Mouse (Mus musculus) hindbrain, embryonic 13.5 days (tissue): ENCODE data around the gene Gadd45b. TPM values are rescaled to one million over a fixed set of nuclear protein-coding genes. Genes with fewer than 3 reads are reported as not detected.

Experiments
- ATAC-seq: fragments of 200-750 bp; cut with Nextera tagmentation; 2 replicates; pipeline ENCODE4 v1.8.0; 2017; ENCODE audit warnings: moderate TSS enrichment; ENCODE audit not compliant: low FRiP score
- H3K27ac ChIP-seq: fragments of 300-500 bp; sonication (generic); 2 replicates; pipeline ENCODE4 v1.5.1; 2015; ENCODE audit warnings: inconsistent platforms, mild to moderate bottlenecking, moderate library complexity
- H3K27me3 ChIP-seq: fragments of 300-500 bp; sonication (generic); 2 replicates; pipeline ENCODE4 v1.6.1; 2015; ENCODE audit warnings: mild to moderate bottlenecking, inconsistent platforms
- H3K36me3 ChIP-seq: fragments of 300-500 bp; sonication (generic); 2 replicates; pipeline ENCODE4 v1.6.1; 2015; ENCODE audit warnings: mild to moderate bottlenecking, inconsistent platforms
- H3K4me1 ChIP-seq: fragments of 300-500 bp; sonication (generic); replicated peaks from 2 replicates; pipeline ENCODE4 v1.6.1; 2015; ENCODE audit warnings: inconsistent platforms
- H3K4me2 ChIP-seq: fragments of 300-500 bp; sonication (generic); 2 replicates; pipeline ENCODE4 v1.6.1; 2015; ENCODE audit warnings: inconsistent platforms, mild to moderate bottlenecking, moderate library complexity
- H3K4me3 ChIP-seq: fragments of 300-500 bp; sonication (generic); 2 replicates; pipeline ENCODE4 v1.5.1; 2015; ENCODE audit warnings: mild to moderate bottlenecking, inconsistent platforms
- H3K9ac ChIP-seq: fragments of 300-500 bp; sonication (generic); 2 replicates; pipeline ENCODE4 v1.6.1; 2015; ENCODE audit warnings: mild to moderate bottlenecking, inconsistent platforms
- H3K9me3 ChIP-seq: fragments of 300-500 bp; sonication (generic); 2 replicates; pipeline ENCODE4 v1.6.1; 2016; ENCODE audit warnings: inconsistent platforms
- WGBS: fragments of 180-500 bp; shearing (Covaris S2); methylation state at CpG from one replicate; pipeline ENCODE4 v1.1.7; 2015; 5-methylcytosine and 5-hydroxymethylcytosine counted together
- polyA plus RNA-seq: library from polyadenylated mRNA; unstranded; fragments of >200 nt; fragmentation: Nextera tagmentation; extraction: Ambion mirVana; gene quantifications from 2 replicates; pipeline ENCODE4 v1.2.1, GENCODE M21; 2015

The Gadd45b gene
- polyA plus RNA-seq, 1 experiment from 2014 or later: 8.1 TPM

DNA sequence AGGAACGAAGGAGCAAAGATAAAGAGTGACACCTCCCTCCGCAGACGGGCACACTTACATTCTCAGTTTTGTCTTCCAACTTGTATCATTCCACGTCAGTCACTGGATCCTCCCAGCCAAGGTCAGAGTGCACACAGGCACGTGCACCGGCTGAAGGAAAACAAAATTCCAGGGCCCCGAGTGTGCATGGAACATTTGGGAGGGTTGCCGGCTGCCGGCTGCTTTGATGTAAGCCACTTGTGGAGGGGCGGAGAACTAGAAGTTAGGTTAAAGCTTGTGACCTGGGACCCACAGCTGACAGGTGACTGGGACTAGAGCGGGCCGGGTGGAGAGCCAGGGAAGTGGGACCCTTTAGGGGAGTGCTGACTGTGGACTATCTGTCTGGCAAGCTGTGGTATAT, 36.4 kb downstream of the Gadd45b start:
- no peak overlapping the region for H3K4me2 ChIP-seq
- H3K36me3 ChIP-seq: no peaks in the 10 kb centered on the region
- 0 out of 2 replicates have a peak, but pooled peaks cover under 1% of the 10 kb centered on the region for H3K27me3 ChIP-seq
- H3K4me1 ChIP-seq: peaks cover 18% of the 10 kb centered on the region
- H3K9me3 ChIP-seq: peaks cover 5% of the 10 kb centered on the region; the same call in 1 of the 2 replicates
- H3K27ac ChIP-seq: no peak overlapping the region
- ATAC-seq: no peak
- 56% methylated on average over 12 of the region's 12 CpGs for WGBS
- no peak overlapping the region for H3K4me3 ChIP-seq
- H3K9ac ChIP-seq: no peak overlapping the region

- Histone ChIP-seq H3K4me1 (peaks cover 17% of the 10 kb centered on the region), H3K9me3 (peaks cover 5% of the 10 kb centered on the region; the same call in 1 of the 2 replicates), H3K36me3 (no peaks in the 10 kb centered on the region), H3K27ac (no peak overlapping the region), H3K9ac (no peak overlapping the region), H3K27me3 (no peaks in the 10 kb centered on the region), H3K4me3 (no peak overlapping the region), H3K4me2 (no peak overlapping the region)
- WGBS: 70% methylated on average over 3 of the region's 3 CpGs
- no peak for ATAC-seq
Measured at GRCm38 (mm10) chr10:80967101-80967656, 37.3 kb downstream of the Gadd45b start.

- peaks cover 5% of the 10 kb centered on the region; the same call in 1 of the 2 replicates for H3K9me3 ChIP-seq
- WGBS: 93% methylated on average over 4 of the region's 4 CpGs
- no peak overlapping the region for H3K4me2 ChIP-seq
- H3K4me3 ChIP-seq: no peak overlapping the region
- ATAC-seq: no peak
- no peak overlapping the region for H3K27ac ChIP-seq
- no peaks in the 10 kb centered on the region for H3K27me3 ChIP-seq
- H3K4me1 ChIP-seq: peaks cover 24% of the 10 kb centered on the region
- no peaks in the 10 kb centered on the region for H3K36me3 ChIP-seq
- H3K9ac ChIP-seq: no peak overlapping the region
Measured at GRCm38 (mm10) chr10:80968106-80968505, 38.2 kb downstream of the Gadd45b start.

DNA sequence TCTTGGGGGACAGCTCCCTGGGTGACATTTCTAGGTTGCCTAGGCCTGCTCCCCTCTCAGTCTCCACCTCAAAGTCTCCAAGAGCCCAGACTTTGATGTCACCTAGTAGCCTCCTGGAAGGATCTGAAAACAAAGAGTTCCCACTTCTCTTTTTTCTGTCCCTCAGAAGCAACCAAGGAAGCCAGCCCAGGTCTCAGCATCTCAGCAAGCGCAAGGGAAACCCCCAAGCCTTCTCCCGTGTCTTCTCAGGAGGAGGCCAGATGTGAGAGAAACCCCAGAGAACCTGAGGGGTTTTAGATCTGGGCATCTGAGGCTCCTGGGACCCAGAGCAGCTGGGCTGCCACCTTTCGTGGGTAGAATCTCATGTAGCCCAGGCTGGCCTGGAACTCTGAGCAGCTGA, 39.4 kb downstream of the Gadd45b start:
- Histone ChIP-seq H3K4me3 (no peak overlapping the region), H3K4me2 (no peak overlapping the region), H3K36me3 (no peaks in the 10 kb centered on the region), H3K27ac (no peak overlapping the region), H3K27me3 (no peaks in the 10 kb centered on the region), H3K4me1 (peaks cover 17% of the 10 kb centered on the region), H3K9me3 (peaks cover 5% of the 10 kb centered on the region; the same call in 1 of the 2 replicates), H3K9ac (no peak overlapping the region)
- WGBS: 78% methylated on average over 3 of the region's 3 CpGs
- ATAC-seq: no peak

GRCm38 (mm10) chr10:80970159-80970558, 40.3 kb downstream of the Gadd45b start:
- H3K4me2 ChIP-seq: no peak overlapping the region
- H3K27me3 ChIP-seq: no peaks in the 10 kb centered on the region
- WGBS: 83% methylated on average over 8 of the region's 8 CpGs

DNA sequence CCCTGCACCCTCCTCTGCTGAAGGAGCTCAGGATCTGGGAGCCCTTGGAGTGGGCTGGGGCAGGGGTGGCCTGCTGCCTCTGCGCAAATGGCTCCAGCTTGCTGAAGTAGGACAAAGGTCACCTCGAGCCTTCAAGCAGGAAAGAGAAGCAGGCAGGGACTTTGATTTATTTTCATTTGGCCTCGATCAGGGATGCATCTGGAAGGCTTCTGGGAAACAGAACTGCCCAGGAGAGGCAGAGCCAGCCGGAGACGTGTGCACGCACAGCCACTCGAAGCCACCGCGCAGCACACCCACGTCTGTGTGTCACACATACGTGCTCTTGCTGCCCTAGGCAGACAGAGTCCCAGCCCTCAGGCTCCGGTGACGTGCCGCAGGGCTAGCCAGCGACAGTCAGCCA, 41.7 kb downstream of the Gadd45b start:
- no peak for ATAC-seq
- Histone ChIP-seq H3K27me3 (no peaks in the 10 kb centered on the region), H3K9me3 (peaks cover 5% of the 10 kb centered on the region; the same call in 1 of the 2 replicates), H3K4me1 (peaks cover 17% of the 10 kb centered on the region), H3K36me3 (no peaks in the 10 kb centered on the region), H3K4me2 (no peak overlapping the region), H3K9ac (no peak overlapping the region), H3K27ac (no peak overlapping the region), H3K4me3 (no peak overlapping the region)
- 83% methylated on average over 15 of the region's 15 CpGs for WGBS

More at GRCm38 (mm10) chr10:80970159-80970558, 40.3 kb downstream of the Gadd45b start:
- H3K4me3 ChIP-seq: no peak overlapping the region
- H3K9me3 ChIP-seq: peaks cover 5% of the 10 kb centered on the region; the same call in 1 of the 2 replicates
- H3K27ac ChIP-seq: no peak overlapping the region
- no peaks in the 10 kb centered on the region for H3K36me3 ChIP-seq
- no peak for ATAC-seq
- H3K9ac ChIP-seq: no peak overlapping the region
- H3K4me1 ChIP-seq: peaks cover 17% of the 10 kb centered on the region

GRCm38 (mm10) chr10:80972071-80972987, 42.5 kb downstream of the Gadd45b start:
- Histone ChIP-seq H3K27ac (0 out of 2 replicates have a peak overlapping the region, but pooled peaks have one; percentile 35), H3K4me2 (no peak overlapping the region), H3K9ac (no peak overlapping the region), H3K9me3 (peaks cover 5% of the 10 kb centered on the region; the same call in 1 of the 2 replicates), H3K36me3 (no peaks in the 10 kb centered on the region), H3K27me3 (no peaks in the 10 kb centered on the region), H3K4me1 (peaks cover 13% of the 10 kb centered on the region), H3K4me3 (no peak overlapping the region)
- ATAC-seq: no peak
- 51% methylated on average over 11 of the region's 11 CpGs for WGBS

GRCm38 (mm10) chr10:80973722-80974121, 43.8 kb downstream of the Gadd45b start:
- 78% methylated on average over 1 of the region's 1 CpGs for WGBS
- Histone ChIP-seq H3K9me3 (peaks cover 5% of the 10 kb centered on the region; the same call in 1 of the 2 replicates), H3K4me2 (no peak overlapping the region), H3K9ac (no peak overlapping the region), H3K36me3 (no peaks in the 10 kb centered on the region), H3K27me3 (no peaks in the 10 kb centered on the region), H3K4me3 (no peak overlapping the region), H3K27ac (no peak overlapping the region), H3K4me1 (peaks cover 10% of the 10 kb centered on the region)
- no peak for ATAC-seq

GRCm38 (mm10) chr10:80975478-80975877, 45.6 kb downstream of the Gadd45b start:
- Histone ChIP-seq H3K4me3 (no peak overlapping the region), H3K9me3 (peaks cover 5% of the 10 kb centered on the region; the same call in 1 of the 2 replicates), H3K36me3 (no peaks in the 10 kb centered on the region), H3K4me1 (peaks cover 10% of the 10 kb centered on the region), H3K27ac (no peak overlapping the region), H3K9ac (no peak overlapping the region), H3K4me2 (no peak overlapping the region), H3K27me3 (no peaks in the 10 kb centered on the region)
- no peak for ATAC-seq
- WGBS: 85% methylated on average over 11 of the region's 11 CpGs

GRCm38 (mm10) chr10:80981564-80982112, 51.8 kb downstream of the Gadd45b start:
- Histone ChIP-seq H3K4me1 (peaks cover 9% of the 10 kb centered on the region), H3K4me3 (no peak overlapping the region), H3K9ac (no peak overlapping the region), H3K4me2 (no peak overlapping the region), H3K27me3 (peaks cover 43% of the 10 kb centered on the region), H3K36me3 (no peaks in the 10 kb centered on the region), H3K9me3 (no peaks in the 10 kb centered on the region), H3K27ac (no peak overlapping the region)
- ATAC-seq: no peak
- 59% methylated on average over 7 of the region's 7 CpGs for WGBS
